Mouse (Mus musculus) kidney, postnatal 14 days (tissue): ENCODE data around the gene Vmn1r68.
A peak's percentile ranks its signal among the peaks of the same experiment; 100 is the strongest.

Experiments used
- DNase-seq: peaks from one replicate; pipeline ENCODE4 v3.0.0; 2022; ENCODE audit warnings: mixed read lengths

Gene Vmn1r68

GRCm38 (mm10) chr7:10558385-10558784, at the start of gene Vmn1r68:
Gene Vmn1r68 (minus strand): TSS chr7:10558485.
- DNase-seq = no peak

- no peak for DNase-seq
Measured at GRCm38 (mm10) chr7:10495578-10495977, 62.7 kb downstream of the Vmn1r68 start.

DNA sequence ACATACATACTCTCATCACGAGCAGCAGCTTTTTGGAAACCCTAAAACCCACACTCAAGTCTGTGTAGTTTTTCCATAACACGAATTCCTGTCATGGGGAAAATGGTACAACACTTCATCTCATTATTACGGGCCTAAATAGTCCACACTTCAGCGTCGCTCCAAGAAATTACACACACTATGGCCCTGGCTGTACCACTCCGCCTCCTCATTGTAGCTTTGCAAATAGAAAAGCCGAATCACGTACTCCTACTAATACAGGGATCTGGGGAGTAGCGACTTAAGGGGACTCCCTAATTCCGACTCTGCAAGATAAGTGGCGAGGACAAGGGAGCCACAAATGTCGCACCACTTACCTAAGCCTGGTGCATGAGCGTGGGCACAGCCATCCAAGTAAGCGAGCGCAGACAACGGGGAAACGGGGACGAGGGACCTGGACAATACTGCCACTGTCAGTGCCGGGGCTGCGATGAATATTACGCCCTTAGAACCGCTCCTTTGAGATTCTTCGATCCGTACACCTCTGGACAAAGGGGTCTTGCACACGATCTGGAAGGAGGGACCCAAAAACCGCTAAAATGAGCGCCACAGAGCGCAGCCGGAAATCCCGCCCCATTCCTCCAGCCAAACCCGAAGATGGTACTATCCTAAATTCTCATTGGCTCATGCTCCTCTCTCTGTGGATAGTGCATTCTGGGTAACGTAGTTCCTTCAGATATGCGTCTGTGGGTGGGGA, 63.3 kb downstream of the Vmn1r68 start, which contains the start of gene Zik1:
Gene Zik1 (minus strand): TSS at position 609 of the 736 bp plus-strand sequence.
- DNase-seq = peak; percentile 67

GRCm38 (mm10) chr7:10480588-10481233, 77.6 kb downstream of the Vmn1r68 start:
- DNase-seq = no peak

- no peak for DNase-seq
Measured at GRCm38 (mm10) chr7:10479813-10480212, 78.5 kb downstream of the Vmn1r68 start.

GRCm38 (mm10) chr7:10458166-10458565, 100.1 kb downstream of the Vmn1r68 start:
- no peak for DNase-seq
